Mouse (Mus musculus) heart, adult 9 months (tissue): ENCODE results near the gene Gm17655.
"Not testable (repeated sequence)": the region's sequence is repeated elsewhere in the genome, so short reads cannot be mapped to it uniquely, and the experiment has no call there.

Source experiments
- DNase-seq, 2 experiments: peaks; one replicate each; pipeline ENCODE4 v3.0.0; 2022; ENCODE audit warnings: low spot score in 2 of 2

The Gm17655 gene

DNA sequence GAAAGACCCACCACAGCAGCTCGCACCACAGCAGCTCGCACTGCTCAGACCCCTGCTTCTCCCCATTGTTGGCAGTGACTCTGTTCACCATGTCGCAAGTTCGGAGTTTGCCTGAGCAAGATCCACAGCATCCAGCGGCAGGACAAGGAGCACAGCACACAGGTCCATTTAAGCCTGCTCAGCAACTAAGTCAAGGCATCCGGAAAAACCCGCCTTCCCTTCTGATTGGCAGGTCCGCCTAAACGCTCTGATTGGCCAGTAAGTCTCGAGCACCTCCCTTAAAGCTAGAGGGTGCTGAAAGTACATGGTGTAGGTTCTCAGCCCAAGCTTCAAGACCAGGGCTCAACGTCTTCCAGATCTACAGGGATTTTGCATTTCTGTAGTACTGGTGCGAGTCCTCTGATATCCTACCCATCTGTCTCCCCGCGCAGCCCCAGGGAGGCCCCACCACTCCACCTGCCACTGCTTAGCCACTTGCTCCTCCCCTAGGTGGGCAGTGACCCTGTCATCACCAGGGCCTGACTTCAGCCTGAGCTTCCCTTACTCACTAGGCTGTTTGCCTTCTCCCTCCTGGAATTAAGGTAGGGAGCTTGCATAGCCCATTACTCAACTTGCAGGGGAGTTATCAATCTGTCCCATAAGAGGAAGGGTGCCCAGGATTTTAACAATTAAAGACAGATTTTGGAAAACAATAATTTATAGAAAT, 14.0 kb upstream of the Gm17655 start:
- DNase-seq = no peak

DNA sequence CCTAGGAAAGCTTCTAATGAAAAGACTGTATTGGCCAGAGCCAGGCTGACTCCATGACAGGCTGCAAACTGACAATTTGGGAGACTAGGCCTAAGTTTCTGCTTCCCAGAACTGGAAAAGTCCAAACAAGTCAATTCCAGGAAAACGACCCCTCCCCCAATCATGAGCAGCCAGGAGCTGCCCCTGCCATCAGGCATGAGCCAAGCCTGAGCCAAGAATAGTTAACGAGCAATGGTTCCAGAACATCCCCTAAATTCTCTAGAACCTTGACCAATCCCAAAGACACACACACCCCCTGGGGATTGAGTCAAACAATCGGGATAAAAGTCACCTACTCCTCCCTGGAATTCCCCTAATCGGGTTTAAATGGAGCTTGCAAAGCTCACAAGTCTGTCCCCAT, 10.6 kb upstream of the Gm17655 start:
- no peak for DNase-seq

DNA sequence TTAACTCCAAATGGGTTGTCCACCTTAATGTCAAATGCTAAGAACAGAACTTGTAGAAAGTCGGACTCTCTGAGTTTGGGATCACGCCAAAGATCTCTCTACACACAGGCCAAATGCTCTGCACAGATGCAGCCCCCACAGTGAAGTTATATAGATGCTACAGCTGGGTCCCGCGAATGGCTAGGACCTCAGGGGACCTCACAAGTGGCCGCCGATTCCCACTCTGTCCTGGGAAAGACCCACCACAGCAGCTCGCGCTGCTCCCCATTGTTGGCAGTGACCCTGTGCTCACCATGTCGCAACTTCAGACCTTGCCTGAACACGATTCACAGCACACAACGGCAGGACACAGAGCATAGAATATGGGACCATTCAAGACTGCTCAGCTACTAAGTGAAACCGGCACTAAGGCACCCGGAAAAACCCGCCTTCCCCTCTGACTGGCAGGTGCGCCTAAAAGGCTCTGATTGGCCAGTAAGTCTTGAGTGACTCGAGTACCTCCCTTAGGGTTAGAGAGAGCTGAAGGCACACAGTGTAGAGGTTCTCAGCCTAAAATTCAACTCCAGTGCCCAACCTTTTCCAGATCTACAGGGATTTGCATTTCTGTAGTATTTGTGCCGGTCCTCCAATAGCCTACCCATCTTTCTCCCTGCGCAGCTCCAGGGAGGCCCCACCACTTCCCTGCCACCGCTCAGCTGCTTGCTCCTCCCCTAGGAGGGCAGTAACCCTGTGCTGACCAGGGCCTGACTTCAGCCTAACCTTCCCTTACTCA, 14.5 kb downstream of the Gm17655 start:
- peak; percentile 90 to 94 for DNase-seq

DNA sequence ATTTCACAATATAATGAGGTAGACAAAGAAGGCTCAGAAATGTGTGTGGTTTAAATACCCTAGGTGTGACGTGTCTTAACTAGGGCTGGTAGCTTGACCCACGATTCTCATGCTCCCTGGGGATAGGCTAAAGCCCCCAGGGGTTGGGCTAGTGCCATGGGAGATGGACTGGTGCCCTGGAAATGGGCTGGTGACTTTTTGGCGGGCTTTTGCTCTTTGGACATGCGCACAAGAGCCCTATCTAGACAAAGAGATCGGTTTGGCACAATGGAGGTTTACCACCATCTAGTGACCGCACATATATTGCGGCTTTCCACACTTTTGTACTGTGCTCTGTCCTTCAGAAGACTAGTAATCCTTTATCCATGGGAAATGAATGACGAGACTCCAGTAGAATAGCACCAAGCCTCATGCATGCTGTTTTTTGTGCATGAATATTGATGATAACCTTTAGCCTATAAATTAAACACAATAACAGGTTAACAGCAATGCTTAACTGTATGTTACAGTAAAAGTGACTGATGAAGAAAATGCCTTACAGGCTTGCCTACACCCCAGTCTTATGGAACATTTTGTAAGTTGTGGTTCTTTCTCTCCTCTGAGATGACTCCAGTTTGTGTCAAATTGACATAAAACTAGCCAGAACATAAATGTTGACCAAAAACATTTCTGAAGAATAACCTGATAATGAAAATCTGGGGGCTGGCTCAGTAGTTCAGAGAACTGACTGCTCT, 48.5 kb downstream of the Gm17655 start:
- DNase-seq = peak in 1 of 2 experiments; percentile 3

DNA sequence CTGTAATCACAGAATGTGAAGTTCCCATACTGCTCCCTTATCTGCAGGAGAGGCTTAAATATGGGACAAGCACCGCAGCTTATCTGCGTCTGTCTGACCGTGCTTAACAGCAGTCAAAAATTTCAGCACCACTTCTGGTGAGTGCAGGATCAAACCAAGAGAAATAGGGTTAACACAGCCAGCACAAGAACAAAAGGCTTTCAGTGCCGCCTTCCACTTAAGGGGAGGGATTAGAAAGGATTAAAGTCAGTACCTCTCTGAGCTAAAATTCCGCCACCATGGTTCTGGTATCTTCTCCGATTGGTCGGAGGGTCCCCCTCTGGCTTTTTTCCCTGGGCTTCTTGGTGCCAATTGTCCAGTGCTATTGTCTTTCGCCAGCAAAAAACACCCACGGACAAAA, 49.0 kb downstream of the Gm17655 start:
- DNase-seq = no peak

DNA sequence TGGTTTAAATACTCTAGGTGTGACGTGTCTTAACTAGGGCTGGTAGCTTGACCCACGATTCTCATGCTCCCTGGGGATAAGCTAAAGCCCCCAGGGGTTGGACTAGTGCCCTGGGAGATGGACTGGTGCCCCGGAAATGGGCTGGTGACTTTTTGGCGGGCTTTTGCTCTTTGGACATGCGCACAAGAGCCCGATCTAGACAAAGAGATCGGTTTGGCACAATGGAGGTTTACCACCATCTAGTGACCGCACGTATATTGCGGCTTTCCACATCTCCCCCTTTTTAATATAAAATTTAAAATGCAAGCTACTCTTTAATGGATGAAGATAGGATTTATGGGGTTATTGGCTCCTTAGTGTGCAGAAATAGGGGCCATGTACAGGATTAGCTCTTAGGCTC, 56.5 kb downstream of the Gm17655 start:
- not testable (repeated sequence) for DNase-seq
